Comparison of ENCODE assay signal across 12 mouse cellular contexts in the genomic region with DNA sequence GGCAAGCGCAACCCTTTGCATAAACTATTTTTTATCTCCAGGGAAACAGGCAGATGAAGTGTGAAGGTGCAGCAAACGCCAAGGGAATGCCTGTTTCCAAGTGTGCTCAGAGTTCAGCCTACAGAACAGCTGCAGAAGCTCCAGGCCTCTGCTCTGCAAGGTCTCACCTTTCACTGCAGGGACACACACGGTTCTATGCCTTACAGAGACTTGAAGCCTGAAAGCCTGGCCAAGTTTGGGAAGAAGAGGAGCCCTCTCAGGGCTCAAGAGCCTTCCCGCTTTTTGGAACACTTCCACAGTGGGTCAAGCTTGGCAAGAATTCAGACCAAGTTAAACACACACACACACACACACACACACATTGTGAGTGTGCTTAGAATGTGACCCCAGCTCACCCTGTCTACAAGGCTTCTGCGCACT. TPM values are rescaled to one million over a fixed set of nuclear protein-coding genes. Genes with fewer than 3 reads are reported as not detected.
A peak's percentile ranks its signal among the peaks of the same experiment; 100 is the strongest.
DNase-seq lines count a peak whose midpoint lies in the region; ATAC-seq lines count a peak whose summit lies in the region.
"Had no signal": no experiment of that assay in that cellular context is flagged by ENCODE, and none has a peak within 500 bp of the region (broad histone marks: within the 10 kb centered on the region; RNA-seq: fewer than 3 reads in every experiment).

No protein-coding gene starts in this region.

- peak overlapping the region; percentile 13; the same call in 1 of the 2 replicates for H3K4me3 ChIP-seq in brown adipose tissue, adult 24 weeks (ENCODE audit: insufficient read depth, low read depth, low read length)
- H3K4me3 ChIP-seq: erythroblast, embryonic 14.5 days; liver, embryonic 15.5 days had no signal

- peak overlapping the region; percentile 73 for H3K27ac ChIP-seq in brown adipose tissue, adult 24 weeks (replicated peaks; ENCODE audit: low read depth, low read length)
- H3K27ac ChIP-seq: liver, embryonic 15.5 days had no signal

- peaks cover 22% of the 10 kb centered on the region for H3K4me1 ChIP-seq in brown adipose tissue, adult 24 weeks (ENCODE audit: control insufficient read depth, insufficient read depth, insufficient read length, low read length)

- peak; percentile 55 for DNase-seq in embryo, embryonic 11 days
- DNase-seq in embryo, embryonic 9.5 days (ENCODE audit: extremely low spot score): no peak
- peak; percentile 56 for DNase-seq in kidney, adult 9 months
- peak; percentile 70 to 88 for DNase-seq in lung, postnatal 4 days
- no peak for DNase-seq in thymus, postnatal 25 days
- DNase-seq in spleen, postnatal 10 days (ENCODE audit: low spot score in 2 of 2): no peak
- DNase-seq: cerebellum, adult 11-12 months had no signal

- ATAC-seq in inflammation-experienced regulatory T-cells, adult 6 months: no peak

RNA-seq across cellular contexts. Expression of a gene that starts 2.4 kb away (rescaled TPM):
- 14.0 and 26.4 TPM in 2 replicates for polyA plus RNA-seq in brown adipose tissue, adult 24 weeks (2012; ENCODE audit: insufficient read depth, insufficient read length, missing spikeins)
- polyA plus RNA-seq in inflammation-experienced regulatory T-cells, adult 6 months (2017; shearing (Covaris generic)): not detected
- polyA plus RNA-seq: erythroblast, embryonic 14.5 days had no signal

RNA-seq across cellular contexts. Expression of a gene that starts 11.9 kb away (rescaled TPM):
- polyA plus RNA-seq in brown adipose tissue, adult 24 weeks (2012; ENCODE audit: insufficient read depth, insufficient read length, missing spikeins): not detected in 2 replicates
- polyA plus RNA-seq in inflammation-experienced regulatory T-cells, adult 6 months (2017; shearing (Covaris generic)): not detected
- polyA plus RNA-seq: erythroblast, embryonic 14.5 days had no signal

RNA-seq across cellular contexts. Expression of a gene that starts 15.2 kb away (rescaled TPM):
- 35.9 and 39.4 TPM in 2 replicates for polyA plus RNA-seq in brown adipose tissue, adult 24 weeks (2012; ENCODE audit: insufficient read depth, insufficient read length, missing spikeins)
- not detected for polyA plus RNA-seq in inflammation-experienced regulatory T-cells, adult 6 months (2017; shearing (Covaris generic))
- polyA plus RNA-seq: erythroblast, embryonic 14.5 days had no signal

RNA-seq across cellular contexts. Expression of a gene that starts 19.3 kb away (rescaled TPM):
- polyA plus RNA-seq in brown adipose tissue, adult 24 weeks (2012; ENCODE audit: insufficient read depth, insufficient read length, missing spikeins): not detected in 2 replicates
- not detected for polyA plus RNA-seq in inflammation-experienced regulatory T-cells, adult 6 months (2017; shearing (Covaris generic))
- polyA plus RNA-seq: erythroblast, embryonic 14.5 days; heart, embryonic 11.5 days; liver, embryonic 15.5 days had no signal

RNA-seq across cellular contexts. Expression of a gene that starts 24.0 kb away (rescaled TPM):
- 4.7 and 5.4 TPM in 2 replicates for polyA plus RNA-seq in brown adipose tissue, adult 24 weeks (2012; ENCODE audit: insufficient read depth, insufficient read length, missing spikeins)
- not detected for polyA plus RNA-seq in inflammation-experienced regulatory T-cells, adult 6 months (2017; shearing (Covaris generic))
- polyA plus RNA-seq: erythroblast, embryonic 14.5 days had no signal

Comparison
In these comparisons a context has a peak if more than half of its experiments do, and no peak if none do; other contexts are left out.
1. DNase-seq: peak in embryo, embryonic 11 days (single experiment), kidney, adult 9 months (single experiment) and lung, postnatal 4 days (2 of 2); none in embryo, embryonic 9.5 days (single experiment), thymus, postnatal 25 days (single experiment) and spleen, postnatal 10 days (0 of 2).
2. RNA of a gene that starts 2.4 kb away (polyA plus RNA-seq): 14.0 to 26.4 TPM in brown adipose tissue, adult 24 weeks; not detected in inflammation-experienced regulatory T-cells, adult 6 months; every median in the first group is over 10 times any median in the second.
3. RNA of a gene that starts 15.2 kb away (polyA plus RNA-seq): 35.9 to 39.4 TPM in brown adipose tissue, adult 24 weeks; not detected in inflammation-experienced regulatory T-cells, adult 6 months; every median in the first group is over 10 times any median in the second.